Mouse (Mus musculus): ENCODE results near the gene Cpne5. TPM values are rescaled to one million over a fixed set of nuclear protein-coding genes. Genes with fewer than 3 reads are reported as not detected.
"Not testable (repeated sequence)": the region's sequence is repeated elsewhere in the genome, so short reads cannot be mapped to it uniquely, and the experiment has no call there.

Cpne5 gene
- polyA plus RNA-seq, 1 experiment, result not detected

GRCm38 (mm10) chr17:29251608-29252390, 13.8 kb upstream of the Cpne5 start:
- WGBS, result 59% methylated on average over 15 of the region's 15 CpGs
- no peak overlapping the region for H3K4me3 ChIP-seq (ENCODE audit: insufficient read depth, low read depth, low read length)
- H3K4me1 ChIP-seq (ENCODE audit: control insufficient read depth, insufficient read depth, low read length), result peaks cover 51% of the 10 kb centered on the region
- no peak for TF ChIP-seq POLR2A (IDR thresholded peaks at IDR 0.05; ENCODE audit: insufficient read depth, low read depth, low read length)
- TF ChIP-seq CTCF (IDR thresholded peaks at IDR 0.05; ENCODE audit: insufficient read depth, low read depth, low read length), result no peak
- H3K27ac ChIP-seq (ENCODE audit: insufficient read depth, low read depth, low read length), result no peak overlapping the region

DNA sequence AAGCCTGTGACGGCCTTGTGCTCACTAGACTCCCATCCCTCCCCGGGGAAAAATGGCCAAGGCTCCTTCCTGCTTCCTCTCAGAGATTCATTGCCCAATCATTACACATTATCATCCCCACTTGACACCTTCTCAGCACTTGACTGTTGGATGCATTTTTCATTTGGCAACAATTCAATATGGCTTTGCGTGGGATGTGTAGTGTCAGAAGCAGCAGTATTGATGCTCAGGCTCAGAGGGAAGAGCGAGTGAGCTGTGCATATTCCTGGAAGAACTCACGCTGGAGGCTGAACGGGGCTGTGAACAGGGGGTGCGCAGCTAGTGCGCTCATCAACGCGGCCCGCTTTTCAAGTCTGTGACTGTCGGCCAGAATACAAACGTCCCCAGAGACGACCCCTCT, 13.0 kb upstream of the Cpne5 start:
- H3K4me3 ChIP-seq (ENCODE audit: insufficient read depth, low read depth, low read length); H3K27ac ChIP-seq (ENCODE audit: insufficient read depth, low read depth, low read length): not testable (repeated sequence)
- peaks cover 53% of the 10 kb centered on the region for H3K4me1 ChIP-seq (ENCODE audit: control insufficient read depth, insufficient read depth, low read length)
- WGBS, result 74% methylated on average over 14 of the region's 14 CpGs

DNA sequence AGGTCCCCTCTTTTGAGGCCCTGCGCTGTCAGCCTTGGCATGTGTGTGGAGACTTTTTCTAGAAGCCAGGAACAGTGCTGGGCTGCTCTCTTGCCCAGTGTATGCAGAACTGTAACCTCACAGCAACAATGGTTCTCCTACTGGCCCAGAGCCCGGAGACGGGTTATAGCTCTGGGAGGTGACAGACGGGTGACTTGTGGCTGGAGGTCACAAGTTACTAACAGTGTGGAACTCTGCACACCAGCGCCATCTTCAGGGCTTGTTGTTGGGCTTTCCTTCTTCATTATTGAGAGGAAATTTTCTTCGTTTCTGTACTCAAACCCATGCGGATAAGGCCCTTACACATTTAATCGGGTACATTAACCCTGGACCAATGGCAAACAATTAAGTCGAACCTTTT, 11.5 kb upstream of the Cpne5 start:
- no peak overlapping the region for H3K4me3 ChIP-seq (ENCODE audit: insufficient read depth, low read depth, low read length)
- WGBS, result 56% methylated on average over 9 of the region's 9 CpGs
- no peak overlapping the region for H3K27ac ChIP-seq (ENCODE audit: insufficient read depth, low read depth, low read length)
- H3K4me1 ChIP-seq (ENCODE audit: control insufficient read depth, insufficient read depth, low read length), result peaks cover 68% of the 10 kb centered on the region
- no peak for TF ChIP-seq POLR2A (IDR thresholded peaks at IDR 0.05; ENCODE audit: insufficient read depth, low read depth, low read length)
- TF ChIP-seq CTCF (IDR thresholded peaks at IDR 0.05; ENCODE audit: insufficient read depth, low read depth, low read length), result no peak

- no peak for TF ChIP-seq CTCF (IDR thresholded peaks at IDR 0.05; ENCODE audit: insufficient read depth, low read depth, low read length)
- peaks cover 73% of the 10 kb centered on the region for H3K4me1 ChIP-seq (ENCODE audit: control insufficient read depth, insufficient read depth, low read length)
- H3K27ac ChIP-seq (ENCODE audit: insufficient read depth, low read depth, low read length), result peak overlapping the region; percentile 62
- WGBS, result 21% methylated on average over 13 of the region's 13 CpGs
- H3K4me3 ChIP-seq (ENCODE audit: insufficient read depth, low read depth, low read length), result no peak overlapping the region
Measured at GRCm38 (mm10) chr17:29247881-29248280, 9.9 kb upstream of the Cpne5 start.

- WGBS, result 18% methylated on average over 5 of the region's 5 CpGs
- Histone ChIP-seq H3K4me1 (ENCODE audit: control insufficient read depth, insufficient read depth, low read length) (peaks cover 68% of the 10 kb centered on the region), H3K4me3 (ENCODE audit: insufficient read depth, low read depth, low read length) (no peak overlapping the region), H3K27ac (ENCODE audit: insufficient read depth, low read depth, low read length) (peak overlapping the region; percentile 39; the same call in 1 of the 2 replicates)
- TF ChIP-seq POLR2A (IDR thresholded peaks at IDR 0.05; ENCODE audit: insufficient read depth, low read depth, low read length), result no peak
- TF ChIP-seq CTCF (IDR thresholded peaks at IDR 0.05; ENCODE audit: insufficient read depth, low read depth, low read length), result no peak
Measured at GRCm38 (mm10) chr17:29246602-29247001, 8.6 kb upstream of the Cpne5 start.

- Histone ChIP-seq H3K4me3 (ENCODE audit: insufficient read depth, low read depth, low read length) (no peak overlapping the region), H3K4me1 (ENCODE audit: control insufficient read depth, insufficient read depth, low read length) (peaks cover 64% of the 10 kb centered on the region), H3K27ac (ENCODE audit: insufficient read depth, low read depth, low read length) (no peak overlapping the region)
- TF ChIP-seq CTCF (IDR thresholded peaks at IDR 0.05; ENCODE audit: insufficient read depth, low read depth, low read length) (no peak), POLR2A (IDR thresholded peaks at IDR 0.05; ENCODE audit: insufficient read depth, low read depth, low read length) (no peak)
- WGBS, result 48% methylated on average over 7 of the region's 7 CpGs
Measured at GRCm38 (mm10) chr17:29245725-29246124, 7.8 kb upstream of the Cpne5 start.

DNA sequence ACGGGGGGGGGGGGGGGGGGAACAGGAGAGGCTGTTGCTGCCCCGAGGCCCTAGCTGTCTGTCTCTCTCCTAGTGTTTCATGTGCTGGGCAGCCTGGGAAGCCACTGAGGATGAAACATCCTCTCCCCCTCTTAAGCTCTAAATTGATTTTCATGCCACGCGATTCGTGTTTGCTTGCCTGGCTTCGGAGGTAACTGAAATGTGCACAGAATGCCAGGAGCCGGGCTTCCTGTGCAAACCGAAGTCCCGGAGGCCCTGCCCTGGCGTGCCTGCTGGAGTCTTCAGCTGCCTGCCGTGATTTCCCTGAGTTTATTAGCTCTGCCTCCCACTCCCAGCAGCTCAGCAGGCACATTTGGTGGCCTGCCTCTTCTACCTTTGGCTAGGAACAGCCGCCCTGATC, 6.9 kb upstream of the Cpne5 start:
- TF ChIP-seq POLR2A (IDR thresholded peaks at IDR 0.05; ENCODE audit: insufficient read depth, low read depth, low read length), result no peak
- no peak for TF ChIP-seq CTCF (IDR thresholded peaks at IDR 0.05; ENCODE audit: insufficient read depth, low read depth, low read length)
- no peak overlapping the region for H3K4me3 ChIP-seq (ENCODE audit: insufficient read depth, low read depth, low read length)
- WGBS, result 10% methylated on average over 12 of the region's 12 CpGs
- H3K27ac ChIP-seq (ENCODE audit: insufficient read depth, low read depth, low read length), result no peak overlapping the region
- peaks cover 58% of the 10 kb centered on the region for H3K4me1 ChIP-seq (ENCODE audit: control insufficient read depth, insufficient read depth, low read length)

- Histone ChIP-seq H3K27ac (ENCODE audit: insufficient read depth, low read depth, low read length) (peak overlapping the region; percentile 27), H3K4me3 (ENCODE audit: insufficient read depth, low read depth, low read length) (peak overlapping the region; percentile 62), H3K4me1 (ENCODE audit: control insufficient read depth, insufficient read depth, low read length) (peaks cover 53% of the 10 kb centered on the region)
- TF ChIP-seq POLR2A (IDR thresholded peaks at IDR 0.05; ENCODE audit: insufficient read depth, low read depth, low read length) (no peak), CTCF (IDR thresholded peaks at IDR 0.05; ENCODE audit: insufficient read depth, low read depth, low read length) (no peak)
- 5% methylated on average over 23 of the region's 23 CpGs for WGBS
Measured at GRCm38 (mm10) chr17:29238421-29238945, 516 bp upstream of the Cpne5 start.

GRCm38 (mm10) chr17:29237267-29237771, 648 bp downstream of the Cpne5 start:
- Histone ChIP-seq H3K4me1 (ENCODE audit: control insufficient read depth, insufficient read depth, low read length) (peaks cover 51% of the 10 kb centered on the region), H3K27ac (ENCODE audit: insufficient read depth, low read depth, low read length) (no peak overlapping the region), H3K4me3 (ENCODE audit: insufficient read depth, low read depth, low read length) (peak overlapping the region; percentile 62)
- 2% methylated on average over 32 of the region's 32 CpGs for WGBS
- TF ChIP-seq CTCF (IDR thresholded peaks at IDR 0.05; ENCODE audit: insufficient read depth, low read depth, low read length) (no peak), POLR2A (IDR thresholded peaks at IDR 0.05; ENCODE audit: insufficient read depth, low read depth, low read length) (no peak)

Measured in olfactory bulb, adult 2 months (tissue).